Mouse (Mus musculus): ENCODE measurements around the gene Pnma3. TPM values are rescaled to one million over a fixed set of nuclear protein-coding genes. Genes with fewer than 3 reads are reported as not detected.
"Not testable (repeated sequence)": the region's sequence is repeated elsewhere in the genome, so short reads cannot be mapped to it uniquely, and the experiment has no call there.

Gene Pnma3
- polyA plus RNA-seq, 1 experiment = not detected

- H3K27me3 ChIP-seq (ENCODE audit: control insufficient read depth, insufficient read depth, insufficient read length); H3K36me3 ChIP-seq (ENCODE audit: control insufficient read depth, insufficient read depth); H3K4me3 ChIP-seq; H3K4me2 ChIP-seq (ENCODE audit: low read depth); H3K79me2 ChIP-seq (ENCODE audit: control insufficient read depth, insufficient read depth); H3ac ChIP-seq (ENCODE audit: control insufficient read depth, insufficient read length): not testable (repeated sequence)
These were observed 52.2 kb downstream of the Pnma3 start, which contains the start of gene Gm14685 for GRCm38 (mm10) chrX:73116747-73117146. Gene Gm14685, plus strand, starts transcription at chrX:73117047.

Other genes with a start within 250 kb of the Pnma3 start
- gene Gabrq, start 239.6 kb upstream of the Pnma3 start, polyA plus RNA-seq (2012; fragmentation: generic; extraction: Trizol) = not detected
- gene Cetn2, start 146.4 kb upstream of the Pnma3 start, polyA plus RNA-seq (2012; fragmentation: generic; extraction: Trizol) = 22.3 TPM
- gene Nsdhl, start 146.2 kb upstream of the Pnma3 start, polyA plus RNA-seq (2012; fragmentation: generic; extraction: Trizol) = 74.4 TPM
- gene Zfp185, start 77.4 kb upstream of the Pnma3 start, polyA plus RNA-seq (2012; fragmentation: generic; extraction: Trizol) = not detected
- 0.07 TPM for gene Pnma5, start 27.7 kb upstream of the Pnma3 start, polyA plus RNA-seq (2012; fragmentation: generic; extraction: Trizol)
- gene Xlr4a, start 17.7 kb downstream of the Pnma3 start, polyA plus RNA-seq (2012; fragmentation: generic; extraction: Trizol) = 0.55 TPM
- 1.9 TPM for gene Xlr3a, start 32.3 kb downstream of the Pnma3 start, polyA plus RNA-seq (2012; fragmentation: generic; extraction: Trizol)
- not detected for gene Gm14685, start 52.3 kb downstream of the Pnma3 start, polyA plus RNA-seq (2012; fragmentation: generic; extraction: Trizol)
- gene Xlr5b, start 84.0 kb downstream of the Pnma3 start, polyA plus RNA-seq (2012; fragmentation: generic; extraction: Trizol) = not detected
- gene DXBay18, start 84.7 kb downstream of the Pnma3 start, polyA plus RNA-seq (2012; fragmentation: generic; extraction: Trizol) = not detected
- not detected for gene Spin2d, start 112.2 kb downstream of the Pnma3 start, polyA plus RNA-seq (2012; fragmentation: generic; extraction: Trizol)
- 0.40 TPM for gene Xlr3b, start 127.4 kb downstream of the Pnma3 start, polyA plus RNA-seq (2012; fragmentation: generic; extraction: Trizol)
- 0.05 TPM for gene Xlr4b, start 149.5 kb downstream of the Pnma3 start, polyA plus RNA-seq (2012; fragmentation: generic; extraction: Trizol)
- 4.5 TPM for gene F8a, start 163.5 kb downstream of the Pnma3 start, polyA plus RNA-seq (2012; fragmentation: generic; extraction: Trizol)
- gene Xlr4c, start 178.3 kb downstream of the Pnma3 start, polyA plus RNA-seq (2012; fragmentation: generic; extraction: Trizol) = 0.10 TPM
- 1.6 TPM for gene Xlr3c, start 200.6 kb downstream of the Pnma3 start, polyA plus RNA-seq (2012; fragmentation: generic; extraction: Trizol)
- not detected for gene Xlr5a, start 228.2 kb downstream of the Pnma3 start, polyA plus RNA-seq (2012; fragmentation: generic; extraction: Trizol)
- not detected for gene Xlr5c, start 228.2 kb downstream of the Pnma3 start, polyA plus RNA-seq (2012; fragmentation: generic; extraction: Trizol)